Mouse (Mus musculus) erythroblast, embryonic 14.5 days (primary cell): ENCODE measurements around the gene G530012D18Rik.
"Not testable (repeated sequence)": the region's sequence is repeated elsewhere in the genome, so short reads cannot be mapped to it uniquely, and the experiment has no call there.

Experiments used
- GATA1 ChIP-seq: IDR thresholded peaks from 2 replicates; pipeline ENCODE4 v1.6.1; 2012; ENCODE audit warnings: low read length, inconsistent platforms, mixed read lengths
- TAL1 ChIP-seq: IDR thresholded peaks from 3 replicates; pipeline ENCODE4 v1.6.1; 2012; ENCODE audit warnings: low read length, inconsistent platforms, mixed read lengths

- not testable (repeated sequence) for TF ChIP-seq GATA1, TAL1
Observed at GRCm38 (mm10) chr1:85526401-85526800, 49.1 kb upstream of the G530012D18Rik start.
